Mouse (Mus musculus): Measurements from ENCODE around the gene Tmc4. TPM values are rescaled to one million over a fixed set of nuclear protein-coding genes. Genes with fewer than 3 reads are reported as not detected.

Tmc4 gene
- total RNA-seq, 4 experiments from 2014 or later: 3.7 to 7.7 (median 7.1) TPM

GRCm38 (mm10) chr7:3644348-3644671 lies 33.0 kb downstream of the Tmc4 start:
- DNase-seq (ENCODE audit: low spot score in 2 of 2): no peak

DNA sequence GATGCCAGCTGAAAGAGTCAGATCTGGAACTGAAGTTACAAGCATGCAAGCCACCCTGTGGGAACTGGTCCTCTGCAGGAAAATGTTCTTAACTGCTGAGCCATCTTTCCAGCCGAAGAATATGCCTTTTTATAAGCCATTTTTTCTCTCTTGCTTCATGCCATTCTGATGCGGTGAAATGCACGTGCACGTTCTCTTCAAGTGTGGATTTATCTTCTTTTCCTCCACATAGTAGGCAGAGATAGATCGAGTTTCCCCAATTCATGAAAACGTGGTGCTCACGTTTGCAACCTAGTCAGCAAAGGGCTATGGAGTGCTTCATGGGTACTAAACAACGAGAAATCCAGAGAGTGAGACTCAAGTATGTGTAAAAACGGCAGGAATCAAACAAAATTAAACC lies 33.5 kb downstream of the Tmc4 start:
- no peak for DNase-seq (ENCODE audit: low spot score in 2 of 2)

DNA sequence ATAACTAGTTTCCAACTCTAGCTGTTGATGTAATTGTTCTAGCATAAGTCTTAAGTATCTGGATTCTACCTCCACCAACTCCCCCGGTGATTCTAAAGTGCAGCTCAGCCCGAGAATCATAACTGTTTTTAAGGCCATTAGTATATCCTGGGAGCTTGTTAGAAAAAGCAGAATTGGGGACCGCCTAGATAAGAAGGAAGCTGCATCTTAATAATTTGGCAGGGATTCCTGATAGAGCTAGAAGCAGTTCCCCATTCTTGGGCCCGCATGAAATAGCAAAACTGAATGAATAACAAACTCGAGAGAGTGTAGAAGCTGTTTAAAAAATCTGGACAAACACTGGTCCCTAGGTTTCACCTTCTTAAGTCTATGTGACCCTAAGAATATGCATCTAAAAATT lies 33.9 kb downstream of the Tmc4 start:
- DNase-seq (ENCODE audit: low spot score in 2 of 2): no peak

DNA sequence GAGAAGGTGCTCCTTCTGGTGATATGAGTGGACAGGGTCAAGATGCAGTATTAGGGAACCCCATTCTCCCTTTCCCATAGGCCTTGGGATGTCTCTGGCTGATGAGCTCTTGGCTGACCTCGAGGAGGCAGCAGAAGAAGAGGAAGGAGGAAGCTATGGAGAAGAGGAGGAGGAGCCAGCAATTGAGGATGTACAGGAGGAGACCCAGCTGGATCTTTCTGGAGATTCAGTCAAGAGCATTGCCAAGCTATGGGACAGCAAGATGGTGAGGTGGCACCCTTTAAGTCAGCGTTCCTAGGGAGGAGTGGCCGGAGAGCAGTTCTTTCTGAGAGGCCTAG lies 46.9 kb downstream of the Tmc4 start:
- no peak for DNase-seq (ENCODE audit: low spot score in 2 of 2)

DNA sequence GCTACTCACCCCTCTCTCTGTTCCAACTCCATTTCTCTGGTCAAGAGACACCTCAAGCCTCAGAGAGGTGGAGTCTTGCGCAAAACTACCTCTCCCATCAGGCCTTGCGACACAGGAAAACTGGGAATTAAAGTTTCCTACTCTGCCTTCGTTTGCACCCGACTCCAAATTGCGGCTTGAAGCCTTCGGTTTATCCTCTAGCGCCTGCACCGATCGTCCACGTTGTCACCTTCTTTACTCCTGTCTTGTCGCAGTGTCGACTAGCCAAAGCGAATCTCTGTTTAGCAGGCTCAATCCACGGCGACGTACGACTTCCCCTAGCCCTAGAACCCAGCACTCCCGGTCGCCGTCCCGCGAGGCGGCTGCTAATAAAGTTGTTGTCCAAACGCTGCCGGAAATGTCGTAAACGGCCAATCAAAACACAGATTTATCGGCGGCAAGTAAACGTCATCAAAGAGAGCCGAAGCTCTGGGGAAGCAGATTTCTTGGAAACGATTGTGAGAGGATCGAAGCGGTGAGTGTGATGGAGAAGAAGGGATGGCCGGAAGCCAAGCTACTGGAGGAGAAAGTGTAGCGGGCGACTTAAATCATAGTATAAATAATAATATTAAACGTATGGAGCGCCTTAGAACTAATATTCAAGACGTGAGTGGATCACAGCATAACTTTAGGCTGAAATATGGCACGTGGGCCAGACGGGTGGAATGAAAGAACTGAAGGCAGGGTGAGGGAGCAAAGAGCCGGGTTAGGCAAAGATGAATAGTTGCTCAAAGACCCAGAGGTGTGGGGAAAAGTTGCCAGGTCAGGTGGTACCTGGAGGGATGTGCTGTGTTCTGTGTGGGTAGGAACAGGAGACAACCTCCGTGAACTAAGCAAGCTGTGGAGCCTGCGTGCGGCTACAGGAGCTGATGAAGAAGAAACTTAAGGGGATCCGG lies 47.5 kb downstream of the Tmc4 start, which contains the start of the genes Tfpt and Prpf31:
Gene Tfpt (minus strand): TSS at position 387 of the 935 bp plus-strand sequence.
Gene Prpf31 (plus strand): TSS at position 443 of the 935 bp plus-strand sequence.
- peak; percentile 89 to 95 for DNase-seq (ENCODE audit: low spot score in 2 of 2)

GRCm38 (mm10) chr7:3629030-3629429 lies 48.3 kb downstream of the Tmc4 start:
- DNase-seq (ENCODE audit: low spot score in 2 of 2): no peak

DNA sequence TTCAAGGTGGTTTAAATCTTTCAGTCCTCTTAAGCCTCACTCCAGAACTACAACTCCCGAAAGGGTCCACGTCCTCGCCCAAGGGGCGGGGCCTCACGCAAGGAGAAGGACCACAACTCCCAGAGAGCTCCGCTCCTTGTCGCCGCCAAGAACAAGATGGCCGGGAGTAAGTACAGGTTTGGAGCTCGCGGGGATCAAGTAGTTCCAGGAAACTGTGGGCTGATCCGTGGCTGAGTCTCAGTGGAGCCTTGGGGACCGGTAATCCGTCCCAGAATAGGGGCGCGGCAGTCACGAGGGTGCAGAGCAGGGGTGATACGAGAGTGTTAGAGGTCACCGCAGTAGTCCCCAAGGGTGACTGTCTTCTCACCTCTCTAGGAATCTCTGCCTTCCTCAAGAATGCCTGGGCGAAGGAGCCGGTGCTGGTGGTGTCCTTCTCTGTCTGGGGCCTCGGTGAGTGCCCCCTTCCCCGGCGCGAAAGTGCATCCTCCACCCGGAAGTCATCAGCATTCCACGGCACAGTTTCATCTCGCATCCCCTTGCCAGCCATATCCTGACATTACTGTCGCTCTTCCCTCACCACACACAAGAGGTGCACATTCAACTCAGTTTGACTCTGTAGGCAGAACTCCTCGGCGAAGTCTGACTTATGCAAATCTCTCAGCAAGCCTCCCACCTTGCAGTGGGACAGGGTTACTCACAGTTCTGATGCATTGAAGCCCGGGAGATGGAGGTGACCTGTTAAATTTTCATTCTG lies 59.9 kb downstream of the Tmc4 start, which contains the start of gene Ndufa3:
Gene Ndufa3 (plus strand): TSS at position 132 of the 754 bp plus-strand sequence.
- DNase-seq (ENCODE audit: low spot score in 2 of 2): peak; percentile 67 to 88

GRCm38 (mm10) chr7:3616389-3617241 lies 60.7 kb downstream of the Tmc4 start:
- no peak for DNase-seq (ENCODE audit: low spot score in 2 of 2)

GRCm38 (mm10) chr7:3616057-3616388 lies 61.3 kb downstream of the Tmc4 start, which contains the start of gene Oscar:
Gene Oscar, minus strand, starts transcription at chr7:3616157.
- no peak for DNase-seq (ENCODE audit: low spot score in 2 of 2)

Small RNA genes lying within 50 kb of the gene (microRNA-seq; reads per million reads assigned to microRNA genes)
- gene Mir3572: 4.8 to 6.0 reads per million in 2 experiments

Other genes starting within 250 kb of the Tmc4 start
- not detected for gene Tarm1, start 174.9 kb downstream of the Tmc4 start, total RNA-seq (2022)
- gene Oscar, start 61.4 kb downstream of the Tmc4 start, total RNA-seq (2022): 1 to 10 TPM in 1 of 4 experiments, under 1 TPM in 3; 0.46 to 1.1 (median 0.67) TPM
- 100 to 1,000 TPM; 580 to 641 (median 617) TPM for gene Ndufa3, start 60.2 kb downstream of the Tmc4 start, total RNA-seq (2022)
- 10 to 100 TPM; 36.8 to 46.7 (median 42.9) TPM for gene Tfpt, start 47.6 kb downstream of the Tmc4 start, total RNA-seq (2022)
- 10 to 100 TPM; 50.4 to 59.8 (median 55.2) TPM for gene Prpf31, start 47.6 kb downstream of the Tmc4 start, total RNA-seq (2022)
- 10 to 100 TPM; 44.9 to 57.8 (median 51.0) TPM for gene Cnot3, start 32.3 kb downstream of the Tmc4 start, total RNA-seq (2022)
- gene Leng1, start 11.7 kb downstream of the Tmc4 start, total RNA-seq (2022): 1 to 10 TPM; 5.7 to 7.6 (median 5.8) TPM
- gene Tsen34, start 15.3 kb upstream of the Tmc4 start, total RNA-seq (2022): 10 to 100 TPM; 90.2 to 97.5 (median 95.3) TPM
- 100 to 1,000 TPM; 211 to 222 (median 220) TPM for gene Mboat7, start 16.0 kb upstream of the Tmc4 start, total RNA-seq (2022)
- gene Rps9, start 26.4 kb upstream of the Tmc4 start, total RNA-seq (2022): 100 to 1,000 TPM; 334 to 440 (median 376) TPM
- gene Pirb, start 42.8 kb upstream of the Tmc4 start, total RNA-seq (2022): under 1 TPM; 0.23 to 0.43 (median 0.31) TPM
- not detected for gene Gm15448, start 148.1 kb upstream of the Tmc4 start, total RNA-seq (2022)
- gene Pira2, start 167.5 kb upstream of the Tmc4 start, total RNA-seq (2022): not detected
- not detected for gene Gm14548, start 220.6 kb upstream of the Tmc4 start, total RNA-seq (2022)
- under 1 TPM in 1 of 4 experiments, not detected in 3; 0.27 TPM for gene Lilra6, start 237.9 kb upstream of the Tmc4 start, total RNA-seq (2022)

Measured in left cerebral cortex, adult 8-10 months (tissue).